Mouse (Mus musculus): ENCODE results near the gene Pex16. TPM values are rescaled to one million over a fixed set of nuclear protein-coding genes. Genes with fewer than 3 reads are reported as not detected.

The Pex16 gene
- total and polyA plus RNA-seq, 3 experiments: 41.9 to 52.5 TPM; not detected in 1

DNA sequence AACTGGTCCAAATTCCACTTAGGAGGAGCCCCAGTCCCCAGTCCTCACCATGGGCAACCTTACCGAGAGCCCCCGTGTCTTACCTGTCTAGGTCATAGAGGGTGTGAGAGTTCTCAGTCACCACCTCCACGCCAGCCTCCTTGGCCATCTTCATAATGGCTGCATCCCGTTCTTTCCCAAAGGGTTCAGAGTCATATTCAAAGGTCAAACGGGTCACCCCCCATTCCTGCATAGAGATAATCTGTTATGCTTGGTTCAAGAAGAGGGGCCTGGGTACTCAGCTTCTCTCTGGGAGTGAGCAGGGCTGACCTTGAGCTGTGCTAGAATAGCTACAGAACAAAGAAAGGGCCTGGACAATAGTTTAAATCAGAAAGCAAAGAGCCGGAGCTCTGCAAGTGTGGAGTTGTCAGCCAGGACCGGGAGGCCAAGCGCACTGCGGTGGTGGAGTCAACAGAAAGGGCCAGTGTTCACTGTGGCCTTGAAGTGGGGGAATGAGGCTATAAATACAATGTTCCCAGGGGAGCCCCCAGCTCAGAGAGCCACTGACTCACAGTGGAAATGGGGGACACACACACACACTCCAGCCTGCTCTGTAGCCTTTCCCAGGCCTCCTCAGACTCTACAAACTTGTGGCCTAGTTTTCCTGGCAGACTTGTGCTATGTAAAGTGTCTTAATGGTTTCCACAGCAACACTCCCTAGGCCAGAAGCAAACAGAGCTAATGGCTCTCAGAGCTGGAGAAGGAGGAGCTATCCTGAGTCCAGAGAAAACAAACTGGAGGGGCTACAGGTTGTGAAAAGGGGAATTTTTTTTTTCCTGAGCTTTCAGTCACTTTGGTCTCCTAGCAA lies 50.2 kb downstream of the Pex16 start:
- Histone ChIP-seq H3K9me3 (replicated peaks; ENCODE audit: insufficient read depth, low read length) (no peaks in the 10 kb centered on the region), H3K4me3 (ENCODE audit: control insufficient read depth in 1 of 2, insufficient read depth in 1 of 2, low read depth in 2 of 2, low read length in 2 of 2) (no peak overlapping the region), H3K27ac (ENCODE audit: control insufficient read depth, low read depth, low read length) (no peak overlapping the region), H3K9ac (ENCODE audit: control insufficient read depth, low read depth, low read length, poor library complexity, severe bottlenecking) (no peak overlapping the region), H3K4me1 (ENCODE audit: control insufficient read depth in 1 of 2, insufficient read depth in 2 of 2, low read length in 2 of 2) (no peaks in the 10 kb centered on the region), H3K36me3 (ENCODE audit: control insufficient read depth in 1 of 2, insufficient read depth in 2 of 2, low read length in 2 of 2) (peaks cover 0 to 29% of the 10 kb centered on the region in 2 experiments; a peak in 2 of 4 replicates), H3K79me2 (ENCODE audit: control insufficient read depth, insufficient read depth, low read length, poor library complexity) (peaks cover 26% of the 10 kb centered on the region), H3K27me3 (ENCODE audit: control insufficient read depth in 1 of 2, insufficient read depth in 2 of 2, low read length in 2 of 2) (no peaks in the 10 kb centered on the region)
- DNase-seq (ENCODE audit: low read depth, low spot score): no peak
- no peak for TF ChIP-seq CHD1 (IDR thresholded peaks at IDR 0.05; ENCODE audit: low read depth, low read length)
- TF ChIP-seq ZNF384 (IDR thresholded peaks at IDR 0.05; ENCODE audit: low read depth, low read length): no peak
- TF ChIP-seq CTCF (IDR thresholded peaks at IDR 0.05 in 2 of 3, conservative IDR thresholded peaks at IDR 0.05 in 1 of 3; ENCODE audit: control insufficient read depth in 1 of 3, insufficient read depth in 1 of 3, low read depth in 2 of 3, low read length in 3 of 3, poor library complexity in 1 of 3, severe bottlenecking in 1 of 3): no peak
- no peak for TF ChIP-seq E2F4 (IDR thresholded peaks at IDR 0.05; ENCODE audit: borderline replicate concordance, low read depth, low read length)
- no peak for TF ChIP-seq ZMIZ1 (IDR thresholded peaks at IDR 0.05; ENCODE audit: low read depth, low read length)

DNA sequence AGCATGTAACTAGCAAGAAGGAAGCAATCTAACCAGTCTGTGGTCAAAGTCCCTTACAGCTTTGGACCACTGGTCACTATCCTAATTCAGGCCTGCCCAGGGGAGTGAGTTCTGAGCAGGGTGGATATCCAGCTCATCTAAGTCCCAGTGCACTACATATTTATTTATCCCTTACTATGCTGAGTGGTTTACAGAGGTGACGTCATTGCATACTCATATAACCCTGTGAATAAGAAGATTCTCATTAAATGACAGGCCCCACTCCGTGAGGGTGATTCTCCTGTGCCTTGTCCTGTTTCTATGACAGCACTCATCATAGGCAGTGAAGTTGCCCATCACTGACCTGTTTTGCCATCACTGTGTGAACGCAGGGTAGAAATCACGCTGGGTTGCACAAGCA lies 50.9 kb downstream of the Pex16 start:
- Histone ChIP-seq H3K79me2 (ENCODE audit: control insufficient read depth, insufficient read depth, low read length, poor library complexity) (peaks cover 32% of the 10 kb centered on the region), H3K36me3 (ENCODE audit: control insufficient read depth in 1 of 2, insufficient read depth in 2 of 2, low read length in 2 of 2) (peaks cover 5 to 23% of the 10 kb centered on the region in 2 experiments), H3K4me3 (ENCODE audit: control insufficient read depth in 1 of 2, insufficient read depth in 1 of 2, low read depth in 2 of 2, low read length in 2 of 2) (no peak overlapping the region), H3K9ac (ENCODE audit: control insufficient read depth, low read depth, low read length, poor library complexity, severe bottlenecking) (no peak overlapping the region), H3K9me3 (replicated peaks; ENCODE audit: insufficient read depth, low read length) (no peaks in the 10 kb centered on the region), H3K27me3 (ENCODE audit: control insufficient read depth in 1 of 2, insufficient read depth in 2 of 2, low read length in 2 of 2) (no peaks in the 10 kb centered on the region), H3K4me1 (ENCODE audit: control insufficient read depth in 1 of 2, insufficient read depth in 2 of 2, low read length in 2 of 2) (peaks cover 5% of the 10 kb centered on the region in 2 experiments; a peak in 3 of 4 replicates), H3K27ac (ENCODE audit: control insufficient read depth, low read depth, low read length) (no peak overlapping the region)
- TF ChIP-seq POLR2AphosphoS5 (IDR thresholded peaks at IDR 0.05; ENCODE audit: borderline replicate concordance, low read depth, low read length) (no peak), NELFE (IDR thresholded peaks at IDR 0.05; ENCODE audit: low read depth, low read length) (no peak), TCF12 (IDR thresholded peaks at IDR 0.05; ENCODE audit: low read depth, low read length) (no peak), ZC3H11A (IDR thresholded peaks at IDR 0.05; ENCODE audit: low read depth, low read length) (no peak), E2F4 (IDR thresholded peaks at IDR 0.05; ENCODE audit: borderline replicate concordance, low read depth, low read length) (no peak), TBP (IDR thresholded peaks at IDR 0.05; ENCODE audit: low read depth, low read length) (no peak), UBTF (IDR thresholded peaks at IDR 0.05; ENCODE audit: borderline replicate concordance, insufficient read depth, low read depth, low read length) (no peak), GABPA (IDR thresholded peaks at IDR 0.05; ENCODE audit: low read depth, low read length) (no peak), ZNF384 (IDR thresholded peaks at IDR 0.05; ENCODE audit: low read depth, low read length) (no peak), RAD21 (IDR thresholded peaks at IDR 0.05; ENCODE audit: low read depth, low read length) (no peak), CHD2 (IDR thresholded peaks at IDR 0.05; ENCODE audit: low read length) (no peak), ZMIZ1 (IDR thresholded peaks at IDR 0.05; ENCODE audit: low read depth, low read length) (no peak), JUND (IDR thresholded peaks at IDR 0.05; ENCODE audit: low read depth, low read length) (no peak), CHD1 (IDR thresholded peaks at IDR 0.05; ENCODE audit: low read depth, low read length) (no peak), HCFC1 (IDR thresholded peaks at IDR 0.05; ENCODE audit: low read depth, low read length) (no peak), ELF1 (IDR thresholded peaks at IDR 0.05; ENCODE audit: low read depth, low read length) (no peak), TAL1 (IDR thresholded peaks at IDR 0.05; ENCODE audit: low read length) (no peak)
- DNase-seq (ENCODE audit: low read depth, low spot score): no peak

Measured in MEL (cell line).